Mouse (Mus musculus) embryonic facial prominence, embryonic 10.5 days (tissue): ENCODE measurements around the gene Gm42906. TPM values are rescaled to one million over a fixed set of nuclear protein-coding genes. Genes with fewer than 3 reads are reported as not detected.

ENCODE experiments used
- DNase-seq: peaks from one replicate; pipeline ENCODE4 v3.0.0-alpha.2; 2017; ENCODE audit warnings: low spot score
- H3K27ac ChIP-seq: fragments of 300-500 bp; sonication (generic); replicated peaks from 2 replicates; pipeline ENCODE4 v1.5.1; 2016; ENCODE audit warnings: mild to moderate bottlenecking
- H3K27me3 ChIP-seq: fragments of 300-500 bp; sonication (generic); replicated peaks from 2 replicates; pipeline ENCODE4 v1.6.1; 2016; ENCODE audit warnings: low read depth, mild to moderate bottlenecking; ENCODE audit not compliant: poor library complexity, severe bottlenecking
- H3K36me3 ChIP-seq: fragments of 300-500 bp; sonication (generic); replicated peaks from 2 replicates; pipeline ENCODE4 v1.6.1; 2016; ENCODE audit warnings: mild to moderate bottlenecking, moderate library complexity
- H3K4me1 ChIP-seq: fragments of 300-500 bp; sonication (generic); 2 replicates; pipeline ENCODE4 v1.6.1; 2016
- H3K4me3 ChIP-seq: fragments of 300-500 bp; sonication (generic); 2 replicates; pipeline ENCODE4 v1.5.1; 2016; ENCODE audit warnings: mild to moderate bottlenecking, moderate library complexity
- H3K9me3 ChIP-seq: fragments of 300-500 bp; sonication (generic); 2 replicates; pipeline ENCODE4 v1.6.1; 2016; ENCODE audit warnings: mild to moderate bottlenecking
- WGBS: fragments of 180-500 bp; shearing (Covaris S2); methylation state at CpG from one replicate; pipeline ENCODE4 v1.1.7; 2016; 5-methylcytosine and 5-hydroxymethylcytosine counted together
- polyA plus RNA-seq: library from polyadenylated mRNA; unstranded; fragments of >200 nt; fragmentation: Nextera tagmentation; extraction: Ambion mirVana; gene quantifications from 2 replicates; pipeline ENCODE4 v1.2.1, GENCODE M21; 2016

Gm42906 gene
- polyA plus RNA-seq, 1 experiment from 2014 or later: not detected

GRCm38 (mm10) chr5:151092886-151093665, 334.9 kb downstream of the Gm42906 start:
- Histone ChIP-seq H3K27ac (no peak overlapping the region), H3K4me1 (peaks cover 23% of the 10 kb centered on the region), H3K27me3 (no peaks in the 10 kb centered on the region), H3K9me3 (no peaks in the 10 kb centered on the region), H3K36me3 (no peaks in the 10 kb centered on the region), H3K4me3 (no peak overlapping the region)
- DNase-seq: no peak
- 67% methylated on average over 3 of the region's 3 CpGs for WGBS

GRCm38 (mm10) chr5:151090996-151091395, 337.0 kb downstream of the Gm42906 start:
- no peak for DNase-seq
- H3K27ac ChIP-seq: no peak overlapping the region
- H3K4me3 ChIP-seq: no peak overlapping the region
- peaks cover 24% of the 10 kb centered on the region for H3K4me1 ChIP-seq
- no peaks in the 10 kb centered on the region for H3K27me3 ChIP-seq
- H3K36me3 ChIP-seq: no peaks in the 10 kb centered on the region
- H3K9me3 ChIP-seq: no peaks in the 10 kb centered on the region
- 95% methylated on average over 6 of the region's 6 CpGs for WGBS

GRCm38 (mm10) chr5:151089201-151089600, 338.8 kb downstream of the Gm42906 start:
- no peak overlapping the region for H3K27ac ChIP-seq

GRCm38 (mm10) chr5:151086425-151087202, 341.3 kb downstream of the Gm42906 start:
- no peak overlapping the region for H3K27ac ChIP-seq
- no peaks in the 10 kb centered on the region for H3K27me3 ChIP-seq
- 68% methylated on average over 9 of the region's 9 CpGs for WGBS
- no peaks in the 10 kb centered on the region for H3K36me3 ChIP-seq
- peaks cover 22% of the 10 kb centered on the region for H3K4me1 ChIP-seq
- no peak overlapping the region for H3K4me3 ChIP-seq
- H3K9me3 ChIP-seq: no peaks in the 10 kb centered on the region
- no peak for DNase-seq

More at GRCm38 (mm10) chr5:151089201-151089600, 338.8 kb downstream of the Gm42906 start:
- WGBS: 81% methylated on average over 6 of the region's 6 CpGs
- H3K9me3 ChIP-seq: no peaks in the 10 kb centered on the region
- H3K27me3 ChIP-seq: no peaks in the 10 kb centered on the region
- H3K4me1 ChIP-seq: peaks cover 22% of the 10 kb centered on the region
- DNase-seq: no peak
- H3K4me3 ChIP-seq: no peak overlapping the region
- no peaks in the 10 kb centered on the region for H3K36me3 ChIP-seq

GRCm38 (mm10) chr5:151085749-151086148, 342.2 kb downstream of the Gm42906 start:
- Histone ChIP-seq H3K36me3 (no peaks in the 10 kb centered on the region), H3K4me1 (peaks cover 22% of the 10 kb centered on the region), H3K27me3 (no peaks in the 10 kb centered on the region), H3K9me3 (no peaks in the 10 kb centered on the region), H3K4me3 (no peak overlapping the region), H3K27ac (no peak overlapping the region; the same call in 1 of the 2 replicates)
- WGBS: 84% methylated on average over 8 of the region's 8 CpGs
- no peak for DNase-seq

GRCm38 (mm10) chr5:151080276-151080675, 347.7 kb downstream of the Gm42906 start:
- Histone ChIP-seq H3K27me3 (no peaks in the 10 kb centered on the region), H3K4me1 (no peaks in the 10 kb centered on the region), H3K36me3 (no peaks in the 10 kb centered on the region), H3K9me3 (no peaks in the 10 kb centered on the region), H3K27ac (no peak overlapping the region), H3K4me3 (no peak overlapping the region)
- DNase-seq: no peak
- 86% methylated on average over 4 of the region's 4 CpGs for WGBS

GRCm38 (mm10) chr5:151077953-151078352, 350.0 kb downstream of the Gm42906 start:
- Histone ChIP-seq H3K4me1 (no peaks in the 10 kb centered on the region), H3K4me3 (no peak overlapping the region), H3K9me3 (no peaks in the 10 kb centered on the region), H3K27ac (no peak overlapping the region), H3K27me3 (no peaks in the 10 kb centered on the region), H3K36me3 (no peaks in the 10 kb centered on the region)
- no peak for DNase-seq
- WGBS: 91% methylated on average over 2 of the region's 2 CpGs

GRCm38 (mm10) chr5:151076917-151077316, 351.0 kb downstream of the Gm42906 start:
- H3K27me3 ChIP-seq: no peaks in the 10 kb centered on the region
- no peaks in the 10 kb centered on the region for H3K9me3 ChIP-seq
- no peak for DNase-seq
- WGBS: 73% methylated on average over 3 of the region's 3 CpGs
- H3K4me3 ChIP-seq: no peak overlapping the region
- H3K36me3 ChIP-seq: no peaks in the 10 kb centered on the region
- peaks cover 5% of the 10 kb centered on the region; the same call in 1 of the 2 replicates for H3K4me1 ChIP-seq
- H3K27ac ChIP-seq: no peak overlapping the region

GRCm38 (mm10) chr5:151074282-151074681, 353.7 kb downstream of the Gm42906 start:
- no peak overlapping the region for H3K27ac ChIP-seq
- no peak overlapping the region for H3K4me3 ChIP-seq
- no peak for DNase-seq
- H3K9me3 ChIP-seq: no peaks in the 10 kb centered on the region
- 83% methylated on average over 4 of the region's 4 CpGs for WGBS
- H3K36me3 ChIP-seq: no peaks in the 10 kb centered on the region
- peaks cover 32% of the 10 kb centered on the region for H3K4me1 ChIP-seq
- H3K27me3 ChIP-seq: no peaks in the 10 kb centered on the region

- no peaks in the 10 kb centered on the region for H3K36me3 ChIP-seq
- H3K27me3 ChIP-seq: no peaks in the 10 kb centered on the region
- peak overlapping the region; percentile 51; the same call in 1 of the 2 replicates for H3K27ac ChIP-seq
- WGBS: 67% methylated on average over 6 of the region's 6 CpGs
- H3K4me1 ChIP-seq: peaks cover 40% of the 10 kb centered on the region
- no peak for DNase-seq
- no peaks in the 10 kb centered on the region for H3K9me3 ChIP-seq
- H3K4me3 ChIP-seq: no peak overlapping the region
These were observed 356.5 kb downstream of the Gm42906 start for GRCm38 (mm10) chr5:151071430-151071829.

- no peaks in the 10 kb centered on the region for H3K27me3 ChIP-seq
- 41% methylated on average over 6 of the region's 6 CpGs for WGBS
- H3K4me3 ChIP-seq: no peak overlapping the region
- no peak for DNase-seq
- no peaks in the 10 kb centered on the region for H3K9me3 ChIP-seq
- H3K27ac ChIP-seq: peak overlapping the region; percentile 68
- H3K36me3 ChIP-seq: no peaks in the 10 kb centered on the region
- peaks cover 40% of the 10 kb centered on the region for H3K4me1 ChIP-seq
These were observed 357.1 kb downstream of the Gm42906 start for GRCm38 (mm10) chr5:151070896-151071295.

- Histone ChIP-seq H3K27ac (peak overlapping the region; percentile 68; the same call in 1 of the 2 replicates), H3K27me3 (no peaks in the 10 kb centered on the region), H3K36me3 (no peaks in the 10 kb centered on the region), H3K9me3 (no peaks in the 10 kb centered on the region), H3K4me1 (peaks cover 40% of the 10 kb centered on the region), H3K4me3 (no peak overlapping the region)
- DNase-seq: no peak
- WGBS: 85% methylated on average over 2 of the region's 2 CpGs
These were observed 358.4 kb downstream of the Gm42906 start for GRCm38 (mm10) chr5:151069569-151069968.
